Mouse (Mus musculus) ES-Bruce4 (cell line): ENCODE results near the gene Anln.

Experiments used
- CTCF ChIP-seq: IDR thresholded peaks from one replicate; pipeline ENCODE4 v1.8.1; 2011; ENCODE audit warnings: low read depth, low read length
- EP300 ChIP-seq: IDR thresholded peaks from 2 replicates; pipeline ENCODE4 v1.6.1; 2011; ENCODE audit warnings: low read depth, low read length; ENCODE audit not compliant: insufficient read depth
- POLR2A ChIP-seq: IDR thresholded peaks from one replicate; pipeline ENCODE4 v1.8.1; 2011; ENCODE audit warnings: low read length; ENCODE audit not compliant: insufficient read depth

DNA sequence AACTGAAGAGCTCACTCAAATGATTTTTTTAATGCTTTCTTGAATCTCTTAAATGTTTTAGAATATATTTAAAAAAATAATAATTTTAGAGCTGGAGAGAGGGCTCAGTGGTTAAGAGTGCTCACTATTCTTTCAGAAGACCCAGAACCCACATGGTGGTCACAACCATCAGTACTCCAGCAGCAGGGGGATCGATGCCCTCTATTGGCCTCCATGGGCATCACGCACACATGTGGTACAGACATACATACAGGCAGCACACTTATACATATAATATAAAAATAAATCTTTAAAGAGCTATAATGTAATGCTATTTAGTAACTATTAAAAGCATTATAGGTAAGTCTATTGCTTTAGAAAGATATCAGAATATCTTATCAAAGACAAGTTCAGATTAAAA is 51.8 kb downstream of the Anln start:
- TF ChIP-seq CTCF (peak; percentile 39), EP300 (no peak), POLR2A (no peak)
